9 mouse cellular contexts compared by ENCODE assay signal in the genomic region with DNA sequence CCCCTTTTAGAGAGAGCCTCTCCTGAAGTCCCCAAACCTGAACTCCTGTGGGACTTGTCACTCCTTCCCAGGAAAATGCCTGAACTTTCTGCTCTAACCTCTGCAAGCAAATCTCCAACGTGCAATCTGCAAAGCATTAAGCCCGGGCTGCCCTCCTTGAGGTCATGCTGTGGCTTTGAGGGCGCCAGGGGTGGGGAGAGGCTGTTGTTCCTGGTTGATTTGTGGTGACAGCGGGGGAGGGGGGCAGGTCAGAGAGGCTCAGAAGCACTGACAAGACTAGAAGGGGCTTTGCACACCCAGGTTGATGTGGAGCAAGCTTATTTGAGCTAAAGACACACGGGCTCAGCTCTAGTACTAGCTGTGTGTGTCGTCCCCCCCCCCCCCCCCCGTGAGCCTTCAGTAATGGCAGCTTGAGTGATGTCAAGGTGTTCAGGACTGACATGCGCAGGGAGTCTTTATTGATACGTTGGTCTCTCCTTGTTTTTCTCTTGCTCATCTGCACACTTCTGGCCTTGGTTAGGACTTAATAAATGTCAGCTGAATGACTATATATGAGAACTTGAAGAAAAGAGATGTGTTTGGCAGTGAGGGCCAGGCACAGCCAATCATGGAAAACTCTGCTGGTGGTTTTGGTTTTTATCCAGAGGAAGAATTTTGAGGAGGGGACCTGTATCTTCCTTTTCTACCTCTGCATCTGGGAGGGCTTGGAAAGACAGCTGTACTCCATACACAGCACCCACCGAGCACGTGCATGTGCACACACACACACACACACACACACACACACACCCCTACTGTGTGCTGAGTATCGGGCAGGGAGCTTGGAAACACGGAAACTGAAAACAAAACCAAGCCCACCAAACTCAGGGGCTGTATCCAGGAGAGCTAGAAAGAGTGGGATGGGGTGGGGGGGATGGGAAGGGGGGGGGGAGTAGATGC. TPM values are rescaled to one million over a fixed set of nuclear protein-coding genes. Genes with fewer than 3 reads are reported as not detected.
DNase-seq lines count a peak whose midpoint lies in the region; ATAC-seq lines count a peak whose summit lies in the region.
"Had no signal": no experiment of that assay in that cellular context is flagged by ENCODE, and none has a peak within 500 bp of the region (broad histone marks: within the 10 kb centered on the region; RNA-seq: fewer than 3 reads in every experiment).

No protein-coding gene starts in this region.

- peak overlapping the region; percentile 94 for H3K27ac ChIP-seq in embryonic facial prominence, embryonic 14.5 days (replicated peaks; ENCODE audit: low read depth, low read length)
- H3K27ac ChIP-seq in neural tube, embryonic 11.5 days (ENCODE audit: low read depth, low read length), result peak overlapping the region; percentile 83

- H3K36me3 ChIP-seq in embryonic facial prominence, embryonic 14.5 days (ENCODE audit: control insufficient read depth, insufficient read depth, low read length), result no peaks in the 10 kb centered on the region
- no peaks in the 10 kb centered on the region for H3K36me3 ChIP-seq in neural tube, embryonic 11.5 days (ENCODE audit: control insufficient read depth, insufficient read depth, low read length)

- peak overlapping the region; percentile 40 for H3K4me2 ChIP-seq in embryonic facial prominence, embryonic 14.5 days (ENCODE audit: low read depth, low read length)
- peak overlapping the region; percentile 44 for H3K4me2 ChIP-seq in neural tube, embryonic 11.5 days (ENCODE audit: low read depth)

- H3K9me3 ChIP-seq in embryonic facial prominence, embryonic 14.5 days (ENCODE audit: control insufficient read depth, low read length), result no peaks in the 10 kb centered on the region
- H3K9me3 ChIP-seq in neural tube, embryonic 11.5 days (ENCODE audit: control insufficient read depth, low read length), result no peaks in the 10 kb centered on the region

- peak overlapping the region; percentile 51 for H3K9ac ChIP-seq in embryonic facial prominence, embryonic 14.5 days (ENCODE audit: low read depth, low read length)
- H3K9ac ChIP-seq in neural tube, embryonic 11.5 days (ENCODE audit: low read length), result no peak overlapping the region

- peaks cover 39% of the 10 kb centered on the region for H3K4me1 ChIP-seq in embryonic facial prominence, embryonic 14.5 days (ENCODE audit: control insufficient read depth, insufficient read depth, low read length)
- peaks cover 40% of the 10 kb centered on the region for H3K4me1 ChIP-seq in neural tube, embryonic 11.5 days (ENCODE audit: control insufficient read depth, insufficient read depth, low read length)

- ATAC-seq in embryonic facial prominence, embryonic 14.5 days (ENCODE audit: low read depth), result peak; percentile 34
- ATAC-seq in neural tube, embryonic 11.5 days (ENCODE audit: insufficient read depth, low FRiP score, low TSS enrichment), result peak; percentile 45

- peak; percentile 24 to 29 for DNase-seq in cerebellum, postnatal 10 days
- DNase-seq in cerebellum, adult 9-10 months, result no peak
- peak; percentile 30 for DNase-seq in ES-CJ7 (ENCODE audit: low read depth, low spot score)
- peak; percentile 79 for DNase-seq in embryonic facial prominence, embryonic 14.5 days (ENCODE audit: low spot score)
- peak; percentile 55 for DNase-seq in kidney, postnatal 10 days
- DNase-seq in neural tube, embryonic 11.5 days (ENCODE audit: low spot score), result peak; percentile 81
- DNase-seq in frontal cortex, postnatal 14 days (ENCODE audit: low spot score in 2 of 2), result no peak
- DNase-seq in spleen, postnatal 36 days (ENCODE audit: low spot score in 2 of 2), result no peak

- no peaks in the 10 kb centered on the region for H3K27me3 ChIP-seq in embryonic facial prominence, embryonic 14.5 days (replicated peaks; ENCODE audit: control insufficient read depth, insufficient read depth, low read length)
- no peaks in the 10 kb centered on the region for H3K27me3 ChIP-seq in neural tube, embryonic 11.5 days (ENCODE audit: control insufficient read depth, insufficient read depth, low read length)

- WGBS in embryonic facial prominence, embryonic 14.5 days, result 4% methylated on average over 12 of the region's 13 CpGs
- WGBS in neural tube, embryonic 11.5 days, result 2% methylated on average over 13 of the region's 13 CpGs

- peak overlapping the region; percentile 5; the same call in 1 of the 2 replicates for H3K4me3 ChIP-seq in embryonic facial prominence, embryonic 14.5 days (ENCODE audit: low read depth, low read length)
- 0 out of 2 replicates have a peak overlapping the region, but pooled peaks have one; percentile 4 for H3K4me3 ChIP-seq in neural tube, embryonic 11.5 days (ENCODE audit: low read depth, low read length)

RNA-seq across cellular contexts. Expression of gene Cpa5, which starts 6.5 kb away (rescaled TPM):
- polyA plus RNA-seq in embryonic facial prominence, embryonic 14.5 days (2014; fragmentation: Nextera tagmentation; extraction: Ambion mirVana), result 0.92 and 1.3 TPM in 2 replicates
- 0.50 TPM in 1 of 2 replicates, not detected in the other for polyA plus RNA-seq in neural tube, embryonic 11.5 days (2014; fragmentation: Nextera tagmentation; extraction: Ambion mirVana)
- polyA plus RNA-seq: liver, adult 2 months had no signal

RNA-seq across cellular contexts. Expression of gene Cpa1, which starts 21.7 kb away (rescaled TPM):
- polyA plus RNA-seq in embryonic facial prominence, embryonic 14.5 days (2014; fragmentation: Nextera tagmentation; extraction: Ambion mirVana), result 1.3 and 1.7 TPM in 2 replicates
- 0.35 TPM in 1 of 2 replicates, not detected in the other for polyA plus RNA-seq in neural tube, embryonic 11.5 days (2014; fragmentation: Nextera tagmentation; extraction: Ambion mirVana)

RNA-seq across cellular contexts. Expression of gene Cpa4, which starts 49.1 kb away (rescaled TPM):
- 3.0 and 3.4 TPM in 2 replicates for polyA plus RNA-seq in embryonic facial prominence, embryonic 14.5 days (2014; fragmentation: Nextera tagmentation; extraction: Ambion mirVana)
- 2.1 and 3.6 TPM in 2 replicates for polyA plus RNA-seq in neural tube, embryonic 11.5 days (2014; fragmentation: Nextera tagmentation; extraction: Ambion mirVana)
- polyA plus RNA-seq: liver, adult 2 months had no signal

Comparison
In these comparisons a context has a peak if more than half of its experiments do, and no peak if none do; other contexts are left out.
1. DNase-seq: peak in cerebellum, postnatal 10 days (2 of 2), ES-CJ7 (single experiment), embryonic facial prominence, embryonic 14.5 days (single experiment), kidney, postnatal 10 days (single experiment) and neural tube, embryonic 11.5 days (single experiment); none in cerebellum, adult 9-10 months (single experiment), frontal cortex, postnatal 14 days (0 of 2) and spleen, postnatal 36 days (0 of 2).